Mouse (Mus musculus): ENCODE measurements around the gene Tlk1.

DNA sequence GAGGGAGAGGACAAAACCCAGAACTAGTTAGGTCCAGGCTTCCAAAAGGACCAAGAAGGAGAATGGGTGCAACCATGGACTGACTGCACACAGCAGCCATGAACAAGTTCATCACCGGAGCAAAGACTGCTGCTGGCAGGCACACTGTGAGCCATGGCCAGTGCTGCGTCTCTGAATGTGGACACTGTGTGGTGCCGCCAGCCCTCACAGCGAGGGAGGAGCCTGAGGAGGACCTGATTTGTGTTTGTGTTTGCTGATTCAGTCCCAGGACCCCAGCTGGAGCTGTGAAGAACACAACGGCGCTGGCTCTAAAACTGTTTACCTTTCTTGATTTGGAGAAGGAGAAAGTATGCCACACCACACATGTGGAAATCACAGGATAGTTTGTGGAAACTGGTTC is 22.9 kb downstream of the Tlk1 start:
- TF ChIP-seq E2F4 (IDR thresholded peaks at IDR 0.05; ENCODE audit: insufficient read depth), result no peak
- TF ChIP-seq POLR2A (IDR thresholded peaks at IDR 0.05; ENCODE audit: insufficient read length, low read depth), result no peak
- no peak for TF ChIP-seq REST (IDR thresholded peaks at IDR 0.05; ENCODE audit: insufficient read depth, insufficient read length)
- TF ChIP-seq USF1 (IDR thresholded peaks at IDR 0.05; ENCODE audit: low read depth), result no peak
- no peak for TF ChIP-seq MAX (IDR thresholded peaks at IDR 0.05; ENCODE audit: low read depth)
- no peak for TF ChIP-seq MYOD1 (IDR thresholded peaks at IDR 0.05; ENCODE audit: control insufficient read depth in 1 of 3, insufficient read length in 2 of 3, low read depth in 2 of 3)
- no peak for TF ChIP-seq POLR2AphosphoS2 (IDR thresholded peaks at IDR 0.05; ENCODE audit: insufficient read length, low read depth)
- TF ChIP-seq TCF12 (IDR thresholded peaks at IDR 0.05; ENCODE audit: insufficient read depth, poor library complexity, severe bottlenecking), result no peak
- TF ChIP-seq MYOG (IDR thresholded peaks at IDR 0.05; ENCODE audit: control insufficient read depth in 1 of 3, insufficient read depth in 1 of 3, insufficient read length in 2 of 3, low read depth in 2 of 3), result no peak
- no peak for TF ChIP-seq SRF (IDR thresholded peaks at IDR 0.05; ENCODE audit: control insufficient read depth, insufficient read length, low read depth)

All from myocyte (in vitro differentiated cells).